Mouse (Mus musculus) forebrain, postnatal 0 days (tissue): Measurements from ENCODE around the gene Mtm1. TPM values are rescaled to one million over a fixed set of nuclear protein-coding genes. Genes with fewer than 3 reads are reported as not detected.
"Not testable (repeated sequence)": the region's sequence is repeated elsewhere in the genome, so short reads cannot be mapped to it uniquely, and the experiment has no call there.

Source experiments
- ATAC-seq: fragments of 200-750 bp; cut with Nextera tagmentation; 2 replicates; pipeline ENCODE4 v1.8.0; 2017; ENCODE audit warnings: mild to moderate bottlenecking, moderate library complexity
- DNase-seq: peaks from one replicate; pipeline ENCODE4 v3.0.0-alpha.2; 2015
- H3K27ac ChIP-seq: fragments of 300-500 bp; sonication (generic); 2 replicates; pipeline ENCODE4 v1.5.1; 2014; ENCODE audit warnings: low read depth, mild to moderate bottlenecking, antibody characterized with exemption, low read length, moderate library complexity, mixed read lengths
- H3K27me3 ChIP-seq: fragments of 300-500 bp; sonication (generic); 2 replicates; pipeline ENCODE4 v1.6.1; 2014; ENCODE audit warnings: mild to moderate bottlenecking, low read length, mixed read lengths; ENCODE audit not compliant: insufficient read depth
- H3K36me3 ChIP-seq: fragments of 300-500 bp; sonication (generic); 2 replicates; pipeline ENCODE4 v1.6.1; 2014; ENCODE audit warnings: mild to moderate bottlenecking, moderate library complexity; ENCODE audit not compliant: insufficient read depth
- H3K4me1 ChIP-seq: fragments of 300-500 bp; sonication (generic); 2 replicates; pipeline ENCODE4 v1.6.1; 2014; ENCODE audit warnings: antibody characterized with exemption; ENCODE audit not compliant: insufficient read depth
- H3K4me2 ChIP-seq: fragments of 300-500 bp; sonication (generic); 2 replicates; pipeline ENCODE4 v1.6.1; 2014; ENCODE audit warnings: low read depth, mild to moderate bottlenecking, moderate library complexity
- H3K4me3 ChIP-seq: fragments of 300-500 bp; sonication (generic); 2 replicates; pipeline ENCODE4 v1.5.1; 2014; ENCODE audit warnings: low read depth, low read length, mixed read lengths
- H3K9ac ChIP-seq: fragments of 300-500 bp; sonication (generic); 2 replicates; pipeline ENCODE4 v1.6.1; 2014; ENCODE audit warnings: mild to moderate bottlenecking
- H3K9me3 ChIP-seq: fragments of 300-500 bp; sonication (generic); 2 replicates; pipeline ENCODE4 v1.6.1; 2016; ENCODE audit warnings: low read length
- CTCF ChIP-seq: sonication (generic); IDR thresholded peaks from 2 replicates; pipeline ENCODE4 v1.5.1; 2016; ENCODE audit warnings: antibody characterized with exemption, control low read depth, low read depth
- WGBS: fragments of 180-500 bp; shearing (Covaris S2); extraction: QIAGEN DNeasy Blood & Tissue Kit; methylation state at CpG from one replicate; pipeline ENCODE4 v1.1.7; 2014; 5-methylcytosine and 5-hydroxymethylcytosine counted together
- polyA plus RNA-seq: library from polyadenylated mRNA; unstranded; fragments of >200 nt; fragmentation: Nextera tagmentation; extraction: Ambion mirVana; gene quantifications from 2 replicates; pipeline ENCODE4 v1.2.1, GENCODE M21; 2015
- total RNA-seq: library from RNA; depleted of rRNA; stranded (reverse); fragments of >200 nt; gene quantifications from 2 replicates; pipeline ENCODE4 v1.2.3, GENCODE M21; 2014; rRNA removed

Mtm1 gene
- total and polyA plus RNA-seq, 2 experiments from 2014 or later = 3.4 to 6.1 TPM

GRCm38 (mm10) chrX:71355331-71355730 lies 144.8 kb downstream of the Mtm1 start:
- no peak overlapping the region for H3K27ac ChIP-seq
- no peak for TF ChIP-seq CTCF
- H3K36me3 ChIP-seq = no peaks in the 10 kb centered on the region
- no peaks in the 10 kb centered on the region for H3K27me3 ChIP-seq
- H3K4me3 ChIP-seq = no peak overlapping the region
- no peak overlapping the region for H3K4me2 ChIP-seq
- DNase-seq (no peak), ATAC-seq (no peak)
- H3K9ac ChIP-seq = no peak overlapping the region
- H3K4me1 ChIP-seq = no peaks in the 10 kb centered on the region
- WGBS = 58% methylated on average over 1 of the region's 1 CpGs
- no peaks in the 10 kb centered on the region for H3K9me3 ChIP-seq

DNA sequence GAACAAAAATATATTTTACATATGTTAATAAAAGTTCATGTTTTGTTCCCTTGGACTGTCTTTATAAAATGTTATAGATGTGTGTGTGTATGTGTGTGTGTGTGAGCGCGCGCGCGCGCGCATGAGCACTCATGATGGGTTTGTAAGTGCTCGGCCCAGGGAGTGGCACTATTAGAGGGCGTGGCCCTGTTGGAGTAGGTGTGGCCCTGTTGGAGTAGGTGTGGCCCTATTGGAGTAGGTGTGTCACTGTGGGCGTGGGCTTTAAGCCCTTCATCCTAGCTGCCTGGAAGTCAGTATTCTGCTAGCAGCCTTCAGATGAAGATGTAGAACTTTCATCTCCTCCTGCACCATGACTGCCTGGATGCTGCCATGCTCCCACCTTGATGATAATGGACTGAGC lies 151.2 kb downstream of the Mtm1 start:
- WGBS = 92% methylated on average over 10 of the region's 10 CpGs
- not testable (repeated sequence) for H3K36me3 ChIP-seq, H3K27me3 ChIP-seq

DNA sequence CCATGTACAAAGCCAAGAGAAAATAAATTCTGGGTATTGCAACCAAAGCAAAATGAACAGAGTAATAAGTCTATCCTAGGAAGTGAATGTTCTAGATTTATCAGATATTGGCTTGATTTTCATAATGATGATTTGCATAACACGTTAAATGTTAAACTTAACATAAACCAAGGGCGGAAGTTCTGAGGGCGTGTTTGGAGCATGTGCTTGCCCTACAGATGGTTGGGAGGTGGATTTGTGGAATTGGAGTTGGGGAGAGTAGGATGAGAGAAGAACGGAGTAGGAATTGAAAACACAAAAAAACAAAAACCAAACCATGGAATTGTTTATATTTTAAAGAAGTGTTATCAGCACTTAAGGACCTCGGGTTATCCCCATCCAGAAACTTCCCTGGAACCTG lies 153.5 kb downstream of the Mtm1 start:
- ATAC-seq (no peak), DNase-seq (peak; percentile 1)
- Histone ChIP-seq H3K4me3 (peak overlapping the region; percentile 51), H3K27ac (no peak overlapping the region), H3K4me1 (no peaks in the 10 kb centered on the region), H3K9me3 (no peaks in the 10 kb centered on the region), H3K27me3 (no peaks in the 10 kb centered on the region), H3K36me3 (no peaks in the 10 kb centered on the region), H3K9ac (peak overlapping the region; percentile 71; the same call in 1 of the 2 replicates), H3K4me2 (peak overlapping the region; percentile 50)
- 59% methylated on average over 5 of the region's 5 CpGs for WGBS
- no peak for TF ChIP-seq CTCF

More for the DNA sequence above, 151.2 kb downstream of the Mtm1 start:
- not testable (repeated sequence) for DNase-seq, H3K4me2 ChIP-seq, ATAC-seq, H3K9me3 ChIP-seq, H3K27ac ChIP-seq, H3K4me1 ChIP-seq, H3K4me3 ChIP-seq, H3K9ac ChIP-seq

GRCm38 (mm10) chrX:71364554-71364991 lies 154.0 kb downstream of the Mtm1 start, which contains the start of gene Mtmr1:
TSS of gene Mtmr1 (plus strand) at chrX:71364760.
- ATAC-seq = peak; percentile 84
- 18% methylated on average over 34 of the region's 47 CpGs for WGBS

GRCm38 (mm10) chrX:71365011-71365410 lies 154.4 kb downstream of the Mtm1 start:
- Histone ChIP-seq H3K4me1 (no peaks in the 10 kb centered on the region), H3K4me3 (peak overlapping the region; percentile 51), H3K9me3 (no peaks in the 10 kb centered on the region), H3K36me3 (no peaks in the 10 kb centered on the region), H3K9ac (peak overlapping the region; percentile 71), H3K27ac (peak overlapping the region; percentile 69), H3K27me3 (no peaks in the 10 kb centered on the region), H3K4me2 (peak overlapping the region; percentile 50)
- peak; percentile 24 for DNase-seq
- WGBS = 18% methylated on average over 20 of the region's 20 CpGs
- peak; percentile 70 for ATAC-seq
- no peak for TF ChIP-seq CTCF

More at GRCm38 (mm10) chrX:71364554-71364991, 154.0 kb downstream of the Mtm1 start, which contains the start of gene Mtmr1:
- Histone ChIP-seq H3K27ac (peak within 1 kb of the TSS; percentile 69), H3K4me1 (no peaks in the 10 kb centered on the region), H3K9me3 (no peaks in the 10 kb centered on the region), H3K36me3 (no peaks in the 10 kb centered on the region), H3K4me2 (peak within 1 kb of the TSS; percentile 50), H3K4me3 (peak within 1 kb of the TSS; percentile 51), H3K27me3 (no peaks in the 10 kb centered on the region), H3K9ac (peak within 1 kb of the TSS; percentile 71)
- DNase-seq = peak; percentile 69
- TF ChIP-seq CTCF = no peak

Other genes starting within 250 kb of the Mtm1 start
- 6.8 and 7.0 TPM in 2 replicates for gene Mamld1, start 160.5 kb upstream of the Mtm1 start, total RNA-seq
- 4.7 and 5.0 TPM in 2 replicates for gene Mamld1, start 160.5 kb upstream of the Mtm1 start, polyA plus RNA-seq
- 31.1 and 39.3 TPM in 2 replicates for gene Mtmr1, start 154.0 kb downstream of the Mtm1 start, total RNA-seq
- gene Mtmr1, start 154.0 kb downstream of the Mtm1 start, polyA plus RNA-seq = 7.4 and 9.9 TPM in 2 replicates